Mouse (Mus musculus) neural tube, embryonic 15.5 days (tissue): ENCODE data around the gene Klk5. TPM values are rescaled to one million over a fixed set of nuclear protein-coding genes. Genes with fewer than 3 reads are reported as not detected.
A peak's percentile ranks its signal among the peaks of the same experiment; 100 is the strongest.

Source experiments
- ATAC-seq: fragments of 200-750 bp; cut with Nextera tagmentation; 2 replicates; pipeline ENCODE4 v1.8.0; 2017; ENCODE audit warnings: mild to moderate bottlenecking, moderate TSS enrichment, moderate library complexity; ENCODE audit not compliant: low FRiP score
- H3K27ac ChIP-seq: fragments of 300-500 bp; sonication (generic); replicated peaks from 2 replicates; pipeline ENCODE4 v1.5.1; 2015; ENCODE audit warnings: mild to moderate bottlenecking, inconsistent platforms
- H3K27me3 ChIP-seq: fragments of 300-500 bp; sonication (generic); replicated peaks from 2 replicates; pipeline ENCODE4 v1.6.1; 2015; ENCODE audit warnings: inconsistent platforms
- H3K36me3 ChIP-seq: fragments of 300-500 bp; sonication (generic); 2 replicates; pipeline ENCODE4 v1.6.1; 2015; ENCODE audit warnings: inconsistent platforms
- H3K4me1 ChIP-seq: fragments of 300-500 bp; sonication (generic); 2 replicates; pipeline ENCODE4 v1.6.1; 2015; ENCODE audit warnings: inconsistent platforms
- H3K4me2 ChIP-seq: fragments of 300-500 bp; sonication (generic); 2 replicates; pipeline ENCODE4 v1.6.1; 2015; ENCODE audit warnings: inconsistent platforms, mild to moderate bottlenecking, moderate library complexity
- H3K4me3 ChIP-seq: fragments of 300-500 bp; sonication (generic); replicated peaks from 2 replicates; pipeline ENCODE4 v1.5.1; 2015; ENCODE audit warnings: mild to moderate bottlenecking, inconsistent platforms
- H3K9ac ChIP-seq: fragments of 300-500 bp; sonication (generic); replicated peaks from 2 replicates; pipeline ENCODE4 v1.6.1; 2015; ENCODE audit warnings: mild to moderate bottlenecking, inconsistent platforms
- H3K9me3 ChIP-seq: fragments of 300-500 bp; sonication (generic); replicated peaks from 2 replicates; pipeline ENCODE4 v1.6.1; 2016; ENCODE audit warnings: inconsistent platforms
- WGBS: fragments of 180-500 bp; shearing (Covaris S2); methylation state at CpG from one replicate; pipeline ENCODE4 v1.1.7; 2015; ENCODE audit warnings: mixed read lengths; 5-methylcytosine and 5-hydroxymethylcytosine counted together
- polyA plus RNA-seq: library from polyadenylated mRNA; unstranded; fragments of >200 nt; fragmentation: Nextera tagmentation; extraction: Ambion mirVana; gene quantifications from 2 replicates; pipeline ENCODE4 v1.2.1, GENCODE M21; 2015

The Klk5 gene
- polyA plus RNA-seq, 1 experiment from 2014 or later: not detected

DNA sequence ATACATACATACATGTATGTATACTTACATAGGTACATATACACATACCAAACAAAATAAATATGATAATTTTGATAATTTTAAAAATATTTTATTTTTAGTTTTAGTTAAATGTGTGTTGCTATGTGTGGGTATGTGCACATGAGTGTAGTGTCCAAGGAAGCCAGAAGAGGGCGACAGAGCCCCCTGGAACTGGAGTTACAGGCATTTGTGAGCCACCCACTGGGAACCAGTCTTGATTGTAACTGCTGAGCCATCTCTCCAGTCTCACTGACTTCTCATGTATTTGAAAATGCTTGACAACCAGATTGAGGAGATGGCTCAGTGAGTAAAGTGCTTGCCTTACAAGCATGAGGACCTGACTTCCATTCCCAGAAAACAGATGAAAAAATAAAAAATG, 36.5 kb downstream of the Klk5 start:
- H3K9ac ChIP-seq: no peak overlapping the region
- no peaks in the 10 kb centered on the region for H3K36me3 ChIP-seq
- ATAC-seq: no peak
- no peaks in the 10 kb centered on the region for H3K9me3 ChIP-seq
- no peak overlapping the region for H3K4me2 ChIP-seq
- H3K4me1 ChIP-seq: peaks cover 9% of the 10 kb centered on the region; the same call in 1 of the 2 replicates
- H3K27ac ChIP-seq: no peak overlapping the region
- H3K27me3 ChIP-seq: no peaks in the 10 kb centered on the region
- WGBS: 24% methylated on average over 1 of the region's 1 CpGs
- H3K4me3 ChIP-seq: no peak overlapping the region

GRCm38 (mm10) chr7:43880912-43881311, 39.1 kb downstream of the Klk5 start, which contains the start of gene Klk4:
Gene Klk4, plus strand, starts transcription at chr7:43881160.
- 0 out of 2 replicates have a peak, but pooled peaks cover 5% of the 10 kb centered on the region for H3K27me3 ChIP-seq
- 16% methylated on average over 3 of the region's 3 CpGs for WGBS
- H3K9me3 ChIP-seq: no peaks in the 10 kb centered on the region
- H3K27ac ChIP-seq: no peak within 1 kb of the TSS
- no peaks in the 10 kb centered on the region for H3K4me1 ChIP-seq
- no peak within 1 kb of the TSS for H3K9ac ChIP-seq
- no peak within 1 kb of the TSS for H3K4me2 ChIP-seq
- ATAC-seq: no peak
- no peaks in the 10 kb centered on the region for H3K36me3 ChIP-seq
- no peak within 1 kb of the TSS for H3K4me3 ChIP-seq

GRCm38 (mm10) chr7:43882346-43882745, 40.6 kb downstream of the Klk5 start:
- Histone ChIP-seq H3K9ac (no peak overlapping the region), H3K27me3 (0 out of 2 replicates have a peak, but pooled peaks cover 5% of the 10 kb centered on the region), H3K9me3 (no peaks in the 10 kb centered on the region), H3K4me2 (no peak overlapping the region), H3K4me3 (no peak overlapping the region), H3K27ac (no peak overlapping the region), H3K4me1 (no peaks in the 10 kb centered on the region), H3K36me3 (no peaks in the 10 kb centered on the region)
- no peak for ATAC-seq
- WGBS: 26% methylated on average over 4 of the region's 4 CpGs

- Histone ChIP-seq H3K4me2 (no peak overlapping the region), H3K9ac (no peak overlapping the region), H3K27ac (no peak overlapping the region), H3K4me3 (no peak overlapping the region), H3K4me1 (no peaks in the 10 kb centered on the region), H3K27me3 (0 out of 2 replicates have a peak, but pooled peaks cover 5% of the 10 kb centered on the region), H3K36me3 (no peaks in the 10 kb centered on the region), H3K9me3 (no peaks in the 10 kb centered on the region)
- ATAC-seq: no peak
- 34% methylated on average over 4 of the region's 4 CpGs for WGBS
Measured at GRCm38 (mm10) chr7:43882811-43883210, 41.0 kb downstream of the Klk5 start.

DNA sequence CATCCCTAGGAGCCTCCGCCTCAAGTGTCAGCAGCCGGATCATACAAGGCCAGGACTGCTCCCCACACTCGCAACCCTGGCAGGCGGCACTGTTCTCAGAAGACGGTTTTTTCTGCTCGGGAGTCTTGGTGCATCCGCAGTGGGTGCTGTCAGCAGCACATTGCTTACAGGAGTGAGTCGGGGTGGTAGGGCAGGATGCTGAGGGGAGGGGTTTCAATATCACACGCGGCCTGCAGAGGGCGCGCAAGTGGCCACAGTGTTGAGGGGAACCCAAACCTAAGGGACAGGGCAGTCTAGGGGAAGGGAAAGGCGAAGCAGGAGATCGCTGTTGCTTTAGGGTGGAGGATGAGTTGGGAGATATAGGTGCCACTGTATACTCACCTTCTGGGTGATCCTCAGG, 41.8 kb downstream of the Klk5 start:
- Histone ChIP-seq H3K4me3 (peak overlapping the region; percentile 20; the same call in 1 of the 2 replicates), H3K27ac (no peak overlapping the region), H3K27me3 (0 out of 2 replicates have a peak, but pooled peaks cover 5% of the 10 kb centered on the region), H3K9ac (no peak overlapping the region), H3K36me3 (no peaks in the 10 kb centered on the region), H3K9me3 (no peaks in the 10 kb centered on the region), H3K4me1 (no peaks in the 10 kb centered on the region), H3K4me2 (peak overlapping the region; percentile 48)
- WGBS: 13% methylated on average over 14 of the region's 14 CpGs
- peak; percentile 26 for ATAC-seq

DNA sequence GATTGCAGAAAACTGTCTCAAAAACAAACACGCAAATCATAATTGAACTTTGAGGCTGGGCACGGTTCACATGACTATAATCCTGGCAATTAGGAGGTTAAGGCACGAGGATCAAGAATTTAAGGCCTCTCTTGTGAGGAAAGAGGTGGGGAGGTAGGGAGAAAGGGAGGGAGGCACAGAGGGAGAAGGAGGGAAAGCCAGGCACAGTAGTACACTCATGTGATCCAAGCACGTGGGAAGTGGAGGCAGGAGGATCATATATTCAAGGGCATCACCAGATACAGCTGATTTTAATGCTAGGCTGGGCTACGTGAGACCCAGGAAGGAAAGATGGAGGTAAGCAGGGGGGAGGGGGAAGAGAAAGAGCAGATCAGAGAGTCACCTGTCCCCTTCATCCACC, 49.6 kb downstream of the Klk5 start:
- ATAC-seq: no peak
- Histone ChIP-seq H3K4me2 (no peak overlapping the region), H3K27ac (no peak overlapping the region), H3K36me3 (no peaks in the 10 kb centered on the region), H3K4me1 (no peaks in the 10 kb centered on the region), H3K9ac (no peak overlapping the region), H3K27me3 (no peaks in the 10 kb centered on the region), H3K9me3 (no peaks in the 10 kb centered on the region), H3K4me3 (no peak overlapping the region)
- 67% methylated on average over 5 of the region's 5 CpGs for WGBS

DNA sequence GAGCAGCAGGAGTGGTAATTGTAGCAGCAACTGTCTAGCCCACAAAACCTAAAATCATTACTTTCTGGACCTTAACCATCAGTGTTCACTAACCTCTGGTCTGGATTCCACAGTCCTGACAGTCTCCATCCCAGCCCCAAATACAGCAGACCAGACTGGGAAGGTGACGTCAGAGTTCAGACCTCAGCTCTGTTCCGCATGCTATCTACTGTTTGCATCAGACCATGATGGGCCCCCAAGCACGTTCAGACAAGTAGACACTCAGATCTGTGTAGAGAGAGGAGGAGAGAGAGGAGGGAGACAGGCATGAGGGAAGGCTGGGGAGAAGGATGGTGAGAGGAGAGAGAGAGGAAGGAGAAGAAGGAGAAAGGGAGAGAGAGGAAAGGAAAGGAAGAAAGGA, 50.0 kb downstream of the Klk5 start:
- no peaks in the 10 kb centered on the region for H3K27me3 ChIP-seq
- no peak overlapping the region for H3K27ac ChIP-seq
- no peak overlapping the region for H3K4me3 ChIP-seq
- H3K36me3 ChIP-seq: no peaks in the 10 kb centered on the region
- H3K4me2 ChIP-seq: no peak overlapping the region
- H3K9me3 ChIP-seq: no peaks in the 10 kb centered on the region
- ATAC-seq: no peak
- no peaks in the 10 kb centered on the region for H3K4me1 ChIP-seq
- WGBS: 68% methylated on average over 3 of the region's 3 CpGs
- H3K9ac ChIP-seq: no peak overlapping the region

DNA sequence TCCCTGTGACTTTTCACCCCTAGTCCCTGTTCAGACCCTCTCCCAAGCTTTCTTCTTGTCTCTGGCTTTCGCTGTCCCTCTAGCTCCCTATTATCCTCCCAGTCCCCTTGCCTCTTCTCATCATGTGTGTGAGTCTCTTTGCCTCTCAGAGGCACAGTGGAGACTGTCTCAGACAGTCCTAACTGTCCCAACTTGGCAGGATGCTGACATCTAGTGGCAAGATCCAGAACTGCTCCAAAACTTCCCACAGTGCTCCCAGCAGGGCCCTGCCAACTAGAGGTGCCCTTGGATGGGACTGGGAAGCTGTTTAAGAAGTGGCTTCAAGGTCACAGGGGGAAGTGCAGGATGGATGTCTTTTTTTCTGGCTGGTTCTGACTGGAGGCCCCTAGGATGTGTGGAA, 53.1 kb downstream of the Klk5 start:
- H3K27ac ChIP-seq: no peak overlapping the region
- H3K9me3 ChIP-seq: no peaks in the 10 kb centered on the region
- H3K9ac ChIP-seq: no peak overlapping the region
- 13% methylated on average over 1 of the region's 1 CpGs for WGBS
- H3K36me3 ChIP-seq: no peaks in the 10 kb centered on the region
- ATAC-seq: peak; percentile 96
- H3K4me3 ChIP-seq: no peak overlapping the region
- no peaks in the 10 kb centered on the region for H3K27me3 ChIP-seq
- H3K4me1 ChIP-seq: no peaks in the 10 kb centered on the region
- H3K4me2 ChIP-seq: no peak overlapping the region

Other genes with a start within 250 kb of the Klk5 start
- 0.32 and 0.42 TPM in 2 replicates for gene Zfp819, start 234.8 kb upstream of the Klk5 start, polyA plus RNA-seq
- gene Ceacam18, start 207.3 kb upstream of the Klk5 start, polyA plus RNA-seq: 0.36 TPM in 1 of 2 replicates, not detected in the other
- 0.23 and 0.56 TPM in 2 replicates for gene Siglece, start 181.8 kb upstream of the Klk5 start, polyA plus RNA-seq
- gene Ctu1, start 170.0 kb upstream of the Klk5 start, polyA plus RNA-seq: 19.9 and 22.3 TPM in 2 replicates
- not detected in 2 replicates for gene Klk14, start 151.6 kb upstream of the Klk5 start, polyA plus RNA-seq
- gene Klk13, start 129.4 kb upstream of the Klk5 start, polyA plus RNA-seq: 0.17 and 0.38 TPM in 2 replicates
- not detected in 2 replicates for gene Klk12, start 73.1 kb upstream of the Klk5 start, polyA plus RNA-seq
- 0.33 TPM in 1 of 2 replicates, not detected in the other for gene Klk11, start 67.4 kb upstream of the Klk5 start, polyA plus RNA-seq
- gene Klk10, start 60.9 kb upstream of the Klk5 start, polyA plus RNA-seq: 0.10 and 0.51 TPM in 2 replicates
- 0.23 TPM in 1 of 2 replicates, not detected in the other for gene Klk9, start 50.1 kb upstream of the Klk5 start, polyA plus RNA-seq
- 12.6 and 15.5 TPM in 2 replicates for gene Klk8, start 44.4 kb upstream of the Klk5 start, polyA plus RNA-seq
- gene Klk7, start 30.7 kb upstream of the Klk5 start, polyA plus RNA-seq: 0.24 TPM in 1 of 2 replicates, not detected in the other
- not detected in 2 replicates for gene Klk6, start 17.5 kb upstream of the Klk5 start, polyA plus RNA-seq
- gene Klk4, start 39.2 kb downstream of the Klk5 start, polyA plus RNA-seq: 0.28 TPM in 1 of 2 replicates, not detected in the other
- not detected in 2 replicates for gene Klk15, start 91.8 kb downstream of the Klk5 start, polyA plus RNA-seq
- gene Klk1b8, start 108.7 kb downstream of the Klk5 start, polyA plus RNA-seq: not detected in 2 replicates
- gene Klk1b1, start 124.8 kb downstream of the Klk5 start, polyA plus RNA-seq: not detected in 2 replicates
- gene Klk1b9, start 134.1 kb downstream of the Klk5 start, polyA plus RNA-seq: not detected in 2 replicates
- gene Klk1b11, start 153.9 kb downstream of the Klk5 start, polyA plus RNA-seq: not detected in 2 replicates
- not detected in 2 replicates for gene Klk1b26, start 170.2 kb downstream of the Klk5 start, polyA plus RNA-seq
- gene Klk1b27, start 210.3 kb downstream of the Klk5 start, polyA plus RNA-seq: not detected in 2 replicates